Mouse (Mus musculus) heart, postnatal 25 days (tissue): ENCODE results near the gene Dcst2. TPM values are rescaled to one million over a fixed set of nuclear protein-coding genes. Genes with fewer than 3 reads are reported as not detected.

ENCODE experiments used
- DNase-seq: peaks from one replicate; pipeline ENCODE4 v3.0.0; 2022; ENCODE audit warnings: low spot score
- intact Hi-C: fragments of 180-260 bp; cut with DNase I; formaldehyde crosslinking; loops from one replicate; pipeline ENCODE4 v1.15.1; 2025
- total RNA-seq, 2 experiments: library from RNA; stranded (reverse); gene quantifications; 2 replicates each; pipeline ENCODE4 v1.2.3; 2021

Gene Dcst2
- total RNA-seq, 2 experiments from 2014 or later, result not detected

DNA sequence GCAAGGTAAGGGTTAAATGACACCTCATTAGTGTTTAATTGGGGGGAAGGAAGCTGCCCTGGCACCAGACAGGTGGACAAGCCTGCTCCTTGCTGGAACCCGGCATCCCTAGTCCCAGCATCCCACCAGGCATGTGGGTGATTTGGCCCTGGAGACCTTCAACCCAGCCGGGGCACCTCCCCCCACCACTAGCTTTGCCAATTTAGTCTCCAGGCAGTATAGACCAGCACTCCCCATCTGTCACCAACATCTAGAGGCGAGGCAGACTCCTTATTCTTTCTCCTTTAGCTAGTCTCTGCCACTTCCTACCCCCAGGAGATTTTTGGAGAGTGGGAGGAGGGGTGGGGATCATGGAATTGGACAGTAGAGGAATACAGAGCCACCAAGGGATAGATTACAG is 31.4 kb upstream of the Dcst2 start:
- intact Hi-C loops, result loop anchor here (10.0 kb wide), 1 partner anchor 354 kb away; no protein-coding TSS in a partner anchor
- DNase-seq, result no peak

DNA sequence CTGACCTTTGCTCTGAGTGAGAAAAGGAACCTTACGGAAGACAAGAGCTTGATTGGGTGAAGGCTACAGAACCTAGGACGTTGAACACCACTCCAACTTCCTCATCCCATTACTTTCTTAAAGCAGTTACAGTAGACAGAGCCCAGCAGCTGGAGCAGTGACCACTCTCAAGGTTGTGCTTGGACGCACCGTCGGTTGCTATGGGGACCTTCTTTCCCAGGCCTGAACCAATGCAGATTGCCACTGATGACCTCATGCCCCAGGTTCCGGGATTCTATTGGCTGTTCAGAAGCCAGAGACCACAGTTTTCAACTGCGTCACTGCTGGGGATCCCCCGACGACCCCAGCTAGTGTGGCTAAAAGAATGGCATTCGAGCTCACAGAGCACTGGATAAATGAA is 30.8 kb upstream of the Dcst2 start:
- intact Hi-C loops, result loop anchor here (10.0 kb wide), 1 partner anchor 354 kb away; no protein-coding TSS in a partner anchor
- DNase-seq, result no peak

DNA sequence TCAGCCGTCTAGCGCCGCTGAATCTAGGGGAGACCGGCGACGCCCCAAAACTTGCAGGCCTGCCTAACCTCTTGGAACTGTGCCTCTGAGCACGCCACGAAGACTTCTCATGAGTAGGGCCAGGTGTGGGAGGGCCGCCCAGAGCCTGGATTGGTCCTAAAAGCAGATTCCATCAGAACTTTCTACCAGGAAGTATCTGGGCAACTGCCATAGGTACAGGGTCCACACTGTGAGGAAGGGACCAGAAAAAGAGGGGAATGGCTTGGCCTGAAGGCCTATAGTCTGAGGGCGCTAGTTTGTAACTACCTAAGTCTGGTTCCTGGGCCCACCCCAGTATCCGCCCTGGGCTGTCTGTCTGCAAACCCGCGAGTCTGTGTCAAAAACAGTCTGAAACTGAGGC is 30.2 kb upstream of the Dcst2 start:
- DNase-seq, result no peak
- intact Hi-C loops, result loop anchor here (10.0 kb wide), 1 partner anchor 353 kb away; no protein-coding TSS in a partner anchor

- intact Hi-C loops, result loop anchor here (10.0 kb wide), 1 partner anchor 353 kb away; no protein-coding TSS in a partner anchor
- no peak for DNase-seq
Observed at GRCm38 (mm10) chr3:89332013-89332412, 29.8 kb upstream of the Dcst2 start.

- intact Hi-C loops, result loop anchor here (10.0 kb wide), 1 partner anchor 352 kb away; no protein-coding TSS in a partner anchor
- DNase-seq, result no peak
Observed at GRCm38 (mm10) chr3:89332476-89332875, 29.3 kb upstream of the Dcst2 start.

- intact Hi-C loops, result loop anchor here (10.0 kb wide), 1 partner anchor 352 kb away; no protein-coding TSS in a partner anchor
Observed at GRCm38 (mm10) chr3:89333053-89333452, 28.7 kb upstream of the Dcst2 start.

GRCm38 (mm10) chr3:89336529-89336928 is 25.2 kb upstream of the Dcst2 start:
- intact Hi-C loops, result loop anchor here (10.0 kb wide), 1 partner anchor 348 kb away; no protein-coding TSS in a partner anchor
- no peak for DNase-seq

More at GRCm38 (mm10) chr3:89333053-89333452, 28.7 kb upstream of the Dcst2 start:
- no peak for DNase-seq

- no peak for DNase-seq
- intact Hi-C loops, result loop anchor here (10.0 kb wide), 1 partner anchor 348 kb away; no protein-coding TSS in a partner anchor
Observed at GRCm38 (mm10) chr3:89337062-89337720, 24.6 kb upstream of the Dcst2 start.

GRCm38 (mm10) chr3:89337721-89338578 is 23.8 kb upstream of the Dcst2 start, which contains the start of gene Efna4:
Efna4 (minus strand) TSS chr3:89338028.
- intact Hi-C loops, result loop anchor here (10.0 kb wide), 1 partner anchor 347 kb away; no protein-coding TSS in a partner anchor
- DNase-seq, result no peak

- no peak for DNase-seq
- intact Hi-C loops, result loop anchor here (10.0 kb wide), 1 partner anchor 345 kb away; no protein-coding TSS in a partner anchor
Observed at GRCm38 (mm10) chr3:89339416-89339815, 22.4 kb upstream of the Dcst2 start.

- intact Hi-C loops, result loop anchor here (1.0 to 10.0 kb wide), 3 partner anchors 14 to 514 kb away; no protein-coding TSS in a partner anchor
Observed at GRCm38 (mm10) chr3:89340465-89340864, 21.3 kb upstream of the Dcst2 start.

DNA sequence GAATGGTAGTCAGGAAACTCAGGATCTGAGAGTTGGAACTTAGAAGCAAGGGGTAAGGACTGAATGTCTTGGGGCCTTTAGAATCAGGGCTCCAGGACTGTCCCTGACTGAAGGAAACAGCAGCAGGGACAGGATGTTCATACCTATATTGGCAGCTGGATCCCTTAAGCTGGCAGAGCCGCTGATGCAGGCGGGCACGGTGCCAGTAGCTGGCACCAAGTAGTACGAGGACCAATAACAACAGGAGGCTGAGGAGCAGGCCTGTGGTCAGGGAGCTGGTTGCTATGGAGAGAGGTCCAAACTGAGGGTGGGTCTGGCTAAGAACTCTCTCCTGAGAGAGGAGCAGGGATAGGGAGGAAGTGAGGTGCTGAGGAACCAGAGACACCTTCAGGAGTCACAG is 20.0 kb upstream of the Dcst2 start:
- intact Hi-C loops, result loop anchor here (5.0 to 10.0 kb wide), 2 partner anchors 141 to 513 kb away; no protein-coding TSS in a partner anchor

More at GRCm38 (mm10) chr3:89340465-89340864, 21.3 kb upstream of the Dcst2 start:
- DNase-seq, result no peak

GRCm38 (mm10) chr3:89343279-89343678 is 18.5 kb upstream of the Dcst2 start:
- intact Hi-C loops, result loop anchor here (5.0 to 10.0 kb wide), 2 partner anchors 139 to 512 kb away; no protein-coding TSS in a partner anchor
- DNase-seq, result no peak

More for the DNA sequence above, 20.0 kb upstream of the Dcst2 start:
- no peak for DNase-seq

GRCm38 (mm10) chr3:89346815-89347540 is 14.8 kb upstream of the Dcst2 start:
- DNase-seq, result no peak
- intact Hi-C loops, result loop anchor here (10.0 kb wide), 1 partner anchor 508 kb away; no protein-coding TSS in a partner anchor

DNA sequence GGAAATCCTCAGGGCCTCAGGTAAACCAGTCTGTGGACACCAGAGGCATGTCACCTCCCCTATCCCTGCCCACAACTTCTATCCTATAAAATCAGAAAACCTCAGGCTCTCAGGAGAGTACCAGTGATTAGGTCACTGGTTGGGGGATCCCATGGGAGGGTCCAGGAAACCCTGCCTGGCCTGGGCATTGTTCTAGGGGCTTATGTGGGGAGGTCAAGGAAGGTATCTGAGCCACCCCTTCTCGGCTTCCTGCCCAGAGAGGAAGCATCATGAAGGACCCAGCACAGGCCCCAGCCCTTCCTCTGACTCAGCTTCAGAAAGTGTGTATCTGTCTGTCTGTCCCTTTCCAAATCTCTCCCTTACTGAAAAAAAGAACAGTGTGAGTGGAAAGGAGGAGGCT is 13.9 kb upstream of the Dcst2 start:
- intact Hi-C loops, result loop anchor here (10.0 kb wide), 1 partner anchor 507 kb away; no protein-coding TSS in a partner anchor
- DNase-seq, result peak; percentile 56

GRCm38 (mm10) chr3:89348911-89349868 is 12.6 kb upstream of the Dcst2 start:
- DNase-seq, result peak; percentile 78
- intact Hi-C loops, result loop anchor here (10.0 kb wide), 1 partner anchor 506 kb away; no protein-coding TSS in a partner anchor

DNA sequence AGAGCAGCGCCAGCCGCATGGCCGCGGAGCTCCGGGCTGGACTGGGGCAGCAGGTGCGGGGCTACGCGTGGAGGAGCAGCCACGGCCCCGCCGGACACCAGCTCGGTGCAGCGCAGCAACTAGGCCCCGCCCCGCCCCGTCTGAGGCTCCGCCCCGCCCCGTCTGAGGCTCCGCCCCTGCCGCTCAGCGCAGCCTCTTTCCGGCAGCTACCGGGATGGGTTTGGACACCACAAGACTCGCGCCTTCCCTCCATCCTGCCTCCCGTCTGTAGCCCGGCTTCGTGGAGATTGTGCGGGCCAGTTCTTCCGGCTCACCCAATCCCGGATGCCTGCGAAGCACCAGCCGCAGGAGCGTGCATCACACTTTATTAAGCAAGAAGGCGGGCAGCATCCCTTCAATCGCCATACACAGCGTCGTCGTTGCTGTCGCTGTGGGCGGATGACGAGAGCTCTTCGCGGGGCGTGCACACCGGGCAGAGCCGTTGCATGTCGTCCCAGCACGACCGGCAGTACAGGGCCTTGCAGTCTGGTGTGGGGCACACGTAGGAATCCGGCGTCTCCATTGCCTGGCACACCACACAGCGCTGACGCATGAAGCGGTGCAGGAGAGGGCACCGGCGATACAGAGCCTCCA is 11.8 kb upstream of the Dcst2 start, which contains the start of gene Adam15:
TSS of gene Adam15 (minus strand) at position 128 of the 633 bp plus-strand sequence.
- intact Hi-C loops, result loop anchor here (10.0 kb wide), 1 partner anchor 505 kb away; no protein-coding TSS in a partner anchor
- DNase-seq, result peak; percentile 85
